Mouse (Mus musculus) cerebellum, adult 2 months (tissue): ENCODE data around the gene Gm21887.
"Not testable (repeated sequence)": the region's sequence is repeated elsewhere in the genome, so short reads cannot be mapped to it uniquely, and the experiment has no call there.

Experiments
- CTCF ChIP-seq: fragments of 200-500 bp; IDR thresholded peaks from 2 replicates; pipeline ENCODE4 v1.5.1; 2011; ENCODE audit warnings: low read depth, mild to moderate bottlenecking, control low read depth, low read length, moderate library complexity, borderline replicate concordance; ENCODE audit not compliant: insufficient read depth
- POLR2A ChIP-seq: fragments of 200-500 bp; IDR thresholded peaks from 2 replicates; pipeline ENCODE4 v1.6.1; 2011; ENCODE audit warnings: low read length, control low read depth, borderline replicate concordance; ENCODE audit not compliant: insufficient read depth

DNA sequence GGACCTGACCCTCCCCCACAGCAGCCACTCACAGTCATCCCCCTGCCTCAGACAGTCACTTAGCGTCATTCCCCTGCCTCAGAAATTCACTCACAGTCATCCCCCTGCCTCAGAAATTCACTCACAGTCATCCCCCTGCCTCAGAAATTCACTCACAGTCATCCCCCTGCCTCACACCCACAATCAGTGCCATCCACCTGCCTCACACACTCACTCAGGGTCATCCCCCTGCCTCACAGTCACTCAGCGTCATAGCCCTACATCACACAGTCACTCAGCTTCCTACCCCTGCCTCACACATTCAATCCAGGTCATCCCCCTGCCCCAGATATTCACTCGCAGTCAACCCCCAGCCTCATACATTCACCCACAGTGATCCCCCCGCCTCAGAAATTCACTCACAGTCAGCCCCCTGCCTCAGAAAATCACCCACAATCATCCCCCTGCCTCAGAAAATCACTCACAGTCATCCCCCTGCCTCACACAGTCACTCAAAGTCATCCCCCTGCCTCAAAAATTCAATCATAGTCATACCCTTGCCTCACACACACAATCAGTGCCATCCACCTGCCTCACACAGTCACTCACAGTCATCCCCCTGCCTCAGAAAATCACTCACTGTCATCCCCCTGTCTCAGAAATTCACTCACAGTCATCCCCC lies 10.8 kb upstream of the Gm21887 start:
- not testable (repeated sequence) for TF ChIP-seq CTCF, POLR2A
